Mouse (Mus musculus) testis, adult 2 months (tissue): ENCODE results near the gene Ndufb5. TPM values are rescaled to one million over a fixed set of nuclear protein-coding genes. Genes with fewer than 3 reads are reported as not detected.
"Not testable (repeated sequence)": the region's sequence is repeated elsewhere in the genome, so short reads cannot be mapped to it uniquely, and the experiment has no call there.

ENCODE experiments used
- H3K27ac ChIP-seq: fragments of 200-500 bp; 2 replicates; pipeline ENCODE4 v1.5.1; 2012; ENCODE audit warnings: low read depth, low read length; ENCODE audit not compliant: control insufficient read depth, insufficient read depth
- H3K27me3 ChIP-seq: fragments of 200-500 bp; 2 replicates; pipeline ENCODE4 v1.6.1; 2012; ENCODE audit warnings: mild to moderate bottlenecking, low read length, moderate library complexity; ENCODE audit not compliant: control insufficient read depth, insufficient read depth
- H3K36me3 ChIP-seq: fragments of 200-500 bp; 2 replicates; pipeline ENCODE4 v1.6.1; 2012; ENCODE audit warnings: mild to moderate bottlenecking, low read length; ENCODE audit not compliant: control insufficient read depth, insufficient read depth
- H3K4me1 ChIP-seq: fragments of 200-500 bp; 2 replicates; pipeline ENCODE4 v1.6.1; 2012; ENCODE audit warnings: low read length; ENCODE audit not compliant: control insufficient read depth, insufficient read depth
- H3K4me3 ChIP-seq: fragments of 200-500 bp; 2 replicates; pipeline ENCODE4 v1.5.1; 2012; ENCODE audit warnings: low read depth, mild to moderate bottlenecking, low read length, moderate library complexity, mixed read lengths; ENCODE audit not compliant: control insufficient read depth
- CTCF ChIP-seq: fragments of 200-500 bp; IDR thresholded peaks from 2 replicates; pipeline ENCODE4 v1.5.1; 2012; ENCODE audit warnings: low read depth, mild to moderate bottlenecking, inconsistent platforms, low read length, moderate library complexity; ENCODE audit not compliant: control insufficient read depth, insufficient read depth, insufficient replicate concordance
- POLR2A ChIP-seq: fragments of 200-500 bp; IDR thresholded peaks from 2 replicates; pipeline ENCODE4 v1.6.1; 2012; ENCODE audit warnings: low read depth, mild to moderate bottlenecking, inconsistent platforms, low read length, moderate library complexity; ENCODE audit not compliant: control insufficient read depth
- polyA plus RNA-seq: library from polyadenylated mRNA; depleted of rRNA; stranded (reverse); fragments of >200 nt; gene quantifications from 2 replicates; pipeline ENCODE4 v1.2.3, GENCODE M21; 2012

Ndufb5 gene
- polyA plus RNA-seq, 1 experiment: 272 TPM

DNA sequence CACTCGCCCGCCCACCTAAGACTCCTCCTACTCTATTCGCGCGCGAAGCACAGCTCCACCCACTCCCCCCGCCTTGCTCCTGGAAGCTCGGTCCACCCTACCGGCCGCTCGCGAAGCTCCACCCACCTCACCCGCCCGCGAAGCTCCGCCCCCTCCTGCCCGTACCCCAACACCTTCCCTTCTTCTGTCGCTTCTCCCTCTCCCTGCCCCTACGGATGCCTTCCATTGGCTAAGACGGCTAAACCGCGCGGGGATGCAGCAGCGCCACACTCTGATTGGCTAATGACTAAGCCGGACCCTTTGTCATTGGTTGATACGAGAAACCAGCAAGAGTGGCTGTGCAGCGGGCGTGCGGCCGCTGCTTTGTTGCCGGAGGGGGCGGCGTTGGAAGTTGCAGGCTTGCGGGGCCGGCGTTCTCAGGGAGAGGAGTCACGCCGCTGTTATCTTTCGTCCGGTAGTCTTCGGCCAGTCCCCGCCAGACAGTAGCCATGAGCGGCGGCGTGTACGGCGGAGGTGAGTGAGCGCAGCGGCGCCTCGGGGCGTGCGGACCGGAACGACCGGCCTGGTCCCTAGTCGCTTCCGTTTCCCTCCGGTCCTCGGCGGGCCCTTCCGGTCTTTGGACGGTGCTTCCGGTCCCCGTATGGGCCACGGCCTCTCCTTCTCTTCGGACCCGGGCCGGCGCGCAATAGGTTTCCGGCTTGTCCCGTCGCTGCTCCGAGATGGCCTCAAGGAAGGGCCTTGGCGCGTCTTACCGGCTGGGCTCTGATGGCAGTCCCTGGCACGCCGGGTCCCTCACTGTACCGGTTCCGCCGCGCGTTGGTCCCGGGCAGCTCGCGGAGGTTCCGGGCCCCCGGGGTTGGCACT lies 28.2 kb upstream of the Ndufb5 start:
- TF ChIP-seq POLR2A: peak; percentile 44; the same call in 1 of the 2 replicates
- TF ChIP-seq CTCF: no peak
- peak overlapping the region; percentile 96 for H3K27ac ChIP-seq
- H3K4me1 ChIP-seq: peaks cover 2% of the 10 kb centered on the region; the same call in 1 of the 2 replicates
- H3K36me3 ChIP-seq: no peaks in the 10 kb centered on the region; the same call in 1 of the 2 replicates
- peak overlapping the region; percentile 97 for H3K4me3 ChIP-seq
- H3K27me3 ChIP-seq: no peaks in the 10 kb centered on the region

- Histone ChIP-seq H3K4me1 (peaks cover 2% of the 10 kb centered on the region; the same call in 1 of the 2 replicates), H3K4me3 (peak overlapping the region; percentile 97), H3K27me3 (no peaks in the 10 kb centered on the region), H3K27ac (peak overlapping the region; percentile 96), H3K36me3 (no peaks in the 10 kb centered on the region; the same call in none of the 2 replicates)
- TF ChIP-seq CTCF (no peak), POLR2A (no peak)
These were observed 27.4 kb upstream of the Ndufb5 start for GRCm38 (mm10) chr3:32709388-32709787.

DNA sequence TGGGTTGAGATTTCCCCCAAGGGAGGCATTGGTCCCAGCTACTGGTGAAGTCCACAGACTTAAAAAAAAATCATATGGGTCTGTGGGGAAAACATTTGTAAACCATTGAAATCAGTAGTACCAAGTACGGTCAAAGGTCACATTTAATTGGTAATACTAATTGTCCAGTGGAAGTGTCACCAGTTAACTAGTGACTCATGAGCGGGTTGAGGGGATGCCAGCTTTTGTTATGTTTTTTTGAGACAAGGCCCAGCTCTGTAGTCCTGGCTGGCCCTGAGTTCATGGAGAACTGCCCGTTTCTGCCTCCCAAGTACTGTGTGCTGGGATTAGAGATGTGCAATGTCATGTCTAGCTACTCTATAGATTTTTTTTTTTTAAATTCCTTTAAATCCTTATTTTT lies 23.1 kb upstream of the Ndufb5 start:
- Histone ChIP-seq H3K27me3 (no peaks in the 10 kb centered on the region), H3K4me3 (no peak overlapping the region), H3K4me1 (peaks cover 2% of the 10 kb centered on the region; the same call in 1 of the 2 replicates), H3K36me3 (peaks cover 1% of the 10 kb centered on the region), H3K27ac (no peak overlapping the region)
- no peak for TF ChIP-seq CTCF
- TF ChIP-seq POLR2A: no peak

- not testable (repeated sequence) for H3K4me3 ChIP-seq, H3K27me3 ChIP-seq, H3K36me3 ChIP-seq, H3K27ac ChIP-seq, H3K4me1 ChIP-seq
These were observed 19.4 kb upstream of the Ndufb5 start for GRCm38 (mm10) chr3:32717403-32717802.

GRCm38 (mm10) chr3:32718271-32718670 lies 18.5 kb upstream of the Ndufb5 start:
- TF ChIP-seq CTCF: no peak
- TF ChIP-seq POLR2A: no peak
- Histone ChIP-seq H3K27ac (no peak overlapping the region), H3K36me3 (peaks cover 1% of the 10 kb centered on the region), H3K4me3 (no peak overlapping the region), H3K27me3 (no peaks in the 10 kb centered on the region), H3K4me1 (no peaks in the 10 kb centered on the region)

- TF ChIP-seq POLR2A (no peak), CTCF (no peak)
- Histone ChIP-seq H3K27ac (no peak overlapping the region), H3K36me3 (no peaks in the 10 kb centered on the region; the same call in none of the 2 replicates)
These were observed 12.6 kb upstream of the Ndufb5 start for GRCm38 (mm10) chr3:32724191-32724590.

GRCm38 (mm10) chr3:32725951-32726350 lies 10.8 kb upstream of the Ndufb5 start:
- H3K36me3 ChIP-seq: no peaks in the 10 kb centered on the region; the same call in none of the 2 replicates
- no peak overlapping the region for H3K27ac ChIP-seq
- H3K4me3 ChIP-seq: no peak overlapping the region
- no peaks in the 10 kb centered on the region for H3K4me1 ChIP-seq
- no peaks in the 10 kb centered on the region for H3K27me3 ChIP-seq
- TF ChIP-seq CTCF (no peak), POLR2A (no peak)

More at GRCm38 (mm10) chr3:32724191-32724590, 12.6 kb upstream of the Ndufb5 start:
- Histone ChIP-seq H3K4me3 (no peak overlapping the region), H3K27me3 (no peaks in the 10 kb centered on the region), H3K4me1 (no peaks in the 10 kb centered on the region)

- Histone ChIP-seq H3K27me3 (no peaks in the 10 kb centered on the region), H3K4me3 (no peak overlapping the region), H3K36me3 (peaks cover 2% of the 10 kb centered on the region), H3K4me1 (no peaks in the 10 kb centered on the region), H3K27ac (no peak overlapping the region)
- TF ChIP-seq CTCF (no peak), POLR2A (no peak)
These were observed 8.9 kb upstream of the Ndufb5 start for GRCm38 (mm10) chr3:32727861-32728260.
